Mouse (Mus musculus) cerebellum, postnatal 25 days (tissue): Measurements from ENCODE around the gene Nptx1.

Experiments
- DNase-seq, 2 experiments: peaks; one replicate each; pipeline ENCODE4 v3.0.0; 2021; ENCODE audit warnings: mixed read lengths in 2 of 2

The Nptx1 gene

DNA sequence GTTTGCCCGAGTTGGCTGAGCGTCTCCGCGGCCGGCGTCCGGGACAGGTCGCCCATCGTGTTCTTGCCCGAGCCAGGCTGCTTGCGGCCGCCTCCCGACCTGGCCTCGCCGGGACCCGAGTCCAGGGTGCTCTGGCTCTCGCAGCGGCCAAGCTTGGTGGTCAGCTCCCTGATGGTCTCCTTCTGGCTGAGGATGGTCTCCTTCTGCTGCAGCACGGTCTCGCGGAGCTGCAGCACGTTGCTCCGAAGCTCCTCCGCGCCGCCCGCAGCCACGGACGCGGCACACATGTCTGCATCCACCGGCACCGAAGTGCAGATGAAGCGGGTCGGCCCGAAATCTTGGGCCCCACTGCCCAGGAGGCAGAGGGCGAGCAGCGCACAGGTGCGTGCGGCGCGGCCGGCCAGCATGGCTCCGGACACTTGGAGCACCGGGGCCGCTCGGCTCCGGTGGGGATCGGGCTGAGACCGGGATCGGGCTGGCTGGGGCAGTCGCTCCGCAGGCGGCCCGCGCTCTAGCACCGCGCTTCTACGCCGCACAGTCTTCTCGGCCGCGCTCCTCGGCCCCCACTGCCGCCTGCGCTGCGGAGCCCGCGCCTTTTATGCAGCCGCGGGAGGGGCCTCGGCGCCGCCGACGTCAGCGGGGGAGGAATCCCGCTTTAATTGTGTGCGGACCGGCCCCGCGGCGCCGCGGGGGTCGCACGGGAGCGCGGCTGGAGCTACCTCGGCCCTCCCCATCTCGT, at the start of gene Nptx1:
Gene Nptx1 (minus strand): TSS at position 571 of the 739 bp plus-strand sequence.
- DNase-seq: peak; percentile 95

DNA sequence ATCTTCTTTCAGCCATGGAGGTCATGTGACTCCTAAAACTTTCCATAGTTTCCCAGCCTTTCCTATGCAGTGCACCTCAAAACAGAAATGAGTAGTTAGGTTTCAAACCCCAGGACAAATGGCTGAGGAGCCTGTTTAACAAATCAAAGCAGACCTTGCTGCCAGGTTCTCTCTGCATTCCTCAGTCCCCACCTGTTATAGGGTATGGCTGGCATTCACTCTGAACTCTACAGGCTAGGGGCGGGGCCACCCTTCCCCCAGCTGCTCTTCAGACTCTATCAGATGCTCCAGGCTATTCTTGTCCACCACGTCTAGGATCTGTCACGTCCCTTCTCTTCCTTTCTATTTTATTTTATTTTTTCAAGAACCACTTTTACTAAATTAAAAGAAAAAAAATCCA, 46.4 kb upstream of the Nptx1 start:
- no peak for DNase-seq

DNA sequence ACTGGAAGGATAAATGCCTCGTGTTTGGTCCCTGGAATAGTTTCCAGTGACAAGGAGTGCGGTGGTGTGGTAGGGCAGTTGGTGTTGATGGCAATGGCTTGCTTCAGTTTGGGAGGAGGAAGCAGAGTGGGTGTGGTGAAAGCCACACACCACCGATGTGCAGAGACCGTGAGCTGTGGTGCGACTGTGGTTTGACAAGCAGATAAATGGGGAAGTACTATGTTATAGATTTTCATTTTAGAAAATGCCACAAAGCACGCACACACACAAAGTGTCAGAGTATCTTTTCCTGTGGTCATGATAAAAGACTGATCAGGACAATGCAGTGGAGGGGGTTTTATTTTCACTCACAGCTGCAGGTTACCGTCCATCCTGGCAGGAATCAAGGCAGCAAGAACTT, 41.7 kb upstream of the Nptx1 start:
- no peak for DNase-seq

DNA sequence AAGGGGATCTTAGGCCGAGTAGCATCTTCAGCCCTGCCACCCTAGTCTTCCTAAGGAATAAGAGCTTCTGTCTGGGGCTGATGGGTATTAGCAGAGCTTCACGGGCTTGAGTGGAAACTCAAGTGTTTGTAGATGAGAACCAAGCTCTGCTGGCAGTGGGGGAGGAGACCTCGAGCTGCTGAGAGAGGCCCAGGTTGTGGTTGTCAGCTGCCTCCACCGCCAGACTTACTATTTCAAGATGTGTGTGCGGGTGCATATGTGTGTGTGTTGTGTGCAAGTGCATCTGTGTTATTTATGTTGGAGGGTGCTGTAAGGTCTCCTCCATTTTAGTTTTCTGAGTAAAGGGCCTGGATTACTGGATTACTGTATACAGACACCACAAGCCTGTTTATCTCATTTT, 39.6 kb upstream of the Nptx1 start:
- DNase-seq: no peak

DNA sequence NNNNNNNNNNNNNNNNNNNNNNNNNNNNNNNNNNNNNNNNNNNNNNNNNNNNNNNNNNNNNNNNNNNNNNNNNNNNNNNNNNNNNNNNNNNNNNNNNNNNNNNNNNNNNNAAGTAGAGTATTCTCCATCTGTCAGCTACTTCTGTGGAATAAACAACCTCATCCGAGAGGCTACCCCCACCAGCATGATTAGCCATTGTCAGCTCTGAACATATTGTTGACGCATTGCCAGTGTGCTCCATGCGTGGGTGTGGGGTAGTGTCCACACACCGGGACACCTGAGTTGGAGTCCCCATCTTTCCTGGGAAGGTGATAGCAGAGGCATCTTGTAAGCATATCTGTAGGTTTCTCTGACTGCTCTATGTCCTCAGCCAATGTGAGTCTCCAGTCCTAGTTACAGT, 39.0 kb upstream of the Nptx1 start:
- peak; percentile 51 to 54 for DNase-seq

DNA sequence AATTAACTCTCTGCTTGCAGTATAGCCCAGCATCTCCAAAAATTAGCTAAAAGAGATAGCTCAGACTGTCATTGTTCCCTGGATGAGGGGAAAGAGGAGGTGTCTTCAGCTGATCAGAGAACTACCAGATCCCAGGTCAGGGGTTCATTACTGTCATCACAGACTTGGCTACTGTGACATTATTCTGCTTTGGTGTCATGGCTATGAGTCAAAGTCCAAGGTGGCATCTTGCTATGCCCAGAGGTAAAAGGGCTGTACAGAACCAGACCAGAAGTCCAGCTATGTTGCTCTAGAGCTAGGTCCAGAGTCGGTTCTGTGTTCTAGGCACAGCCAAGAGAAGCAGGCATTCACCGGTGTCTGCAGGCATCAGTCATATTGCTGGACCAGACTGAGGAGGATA, 30.2 kb upstream of the Nptx1 start:
- no peak for DNase-seq

DNA sequence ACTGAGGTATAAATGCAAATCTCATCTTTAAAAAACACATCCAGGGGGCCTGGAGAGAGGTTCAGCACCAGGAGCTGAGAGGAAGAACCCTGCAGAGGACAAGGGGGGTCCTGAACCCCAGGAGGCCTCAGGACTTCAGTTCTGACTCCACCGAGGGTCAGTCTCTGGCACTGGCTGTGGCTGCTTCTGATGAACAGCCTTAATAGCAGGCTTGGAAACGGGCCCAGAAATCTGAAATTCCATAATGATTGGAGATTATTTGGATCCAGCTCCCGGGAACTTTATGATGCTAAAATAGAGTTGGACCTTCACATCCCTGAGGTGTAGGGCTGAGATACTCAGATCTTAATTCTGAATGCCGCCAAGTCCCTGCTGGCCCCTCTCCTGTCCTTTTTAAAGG, 29.3 kb upstream of the Nptx1 start:
- no peak for DNase-seq

DNA sequence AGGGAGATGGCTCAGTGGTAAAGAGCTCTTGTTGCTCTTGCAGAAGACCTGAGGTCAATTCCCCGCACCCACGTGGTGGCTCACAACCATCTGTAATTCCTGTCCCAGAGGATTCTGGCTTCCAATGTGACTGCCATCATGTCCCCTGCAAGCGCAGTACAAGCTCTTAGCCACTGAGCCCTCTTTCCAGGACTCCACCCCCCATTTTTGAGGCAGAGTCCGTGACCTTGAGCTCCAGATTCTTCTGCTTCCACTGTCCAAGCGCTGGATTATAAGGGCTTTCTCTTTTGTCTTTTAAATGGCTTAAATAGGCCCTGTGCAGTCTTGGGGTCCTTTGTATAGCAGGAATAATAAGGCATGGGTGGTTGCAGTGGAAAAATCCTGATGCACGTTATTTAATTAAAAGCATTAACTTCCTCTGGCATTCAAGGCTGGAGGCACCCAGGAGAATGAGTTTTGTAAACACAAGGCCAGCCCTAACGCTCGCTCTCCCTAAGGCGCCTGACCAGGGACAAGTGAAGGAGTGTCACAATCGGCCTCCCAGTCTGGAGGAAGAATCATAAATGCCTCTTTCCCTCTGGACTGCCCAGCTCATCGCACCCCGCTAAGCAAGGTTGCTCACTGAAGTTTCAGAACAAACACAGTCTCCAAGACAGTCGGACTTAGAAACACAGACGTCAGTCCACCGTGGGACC, 24.9 kb upstream of the Nptx1 start:
- no peak for DNase-seq

DNA sequence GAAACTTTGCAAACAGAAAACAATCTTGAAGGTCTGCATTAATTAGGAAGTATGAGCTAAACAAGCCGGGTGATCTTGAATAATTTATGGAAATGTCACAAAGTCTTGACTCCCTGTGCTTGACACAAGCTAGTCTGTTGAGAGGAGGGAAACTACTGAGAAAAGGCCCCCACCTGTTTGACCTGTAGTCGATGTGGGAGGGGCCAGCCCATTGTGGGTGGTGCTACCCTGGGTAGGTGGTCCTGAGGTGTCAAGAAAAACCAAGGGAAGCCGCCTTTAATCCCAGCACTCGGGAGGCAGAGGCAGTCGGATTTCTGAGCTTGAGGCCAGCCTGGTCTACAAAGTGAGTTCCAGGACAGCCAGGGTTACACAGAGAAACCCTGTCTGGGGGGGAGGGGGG, 18.6 kb upstream of the Nptx1 start:
- no peak for DNase-seq

DNA sequence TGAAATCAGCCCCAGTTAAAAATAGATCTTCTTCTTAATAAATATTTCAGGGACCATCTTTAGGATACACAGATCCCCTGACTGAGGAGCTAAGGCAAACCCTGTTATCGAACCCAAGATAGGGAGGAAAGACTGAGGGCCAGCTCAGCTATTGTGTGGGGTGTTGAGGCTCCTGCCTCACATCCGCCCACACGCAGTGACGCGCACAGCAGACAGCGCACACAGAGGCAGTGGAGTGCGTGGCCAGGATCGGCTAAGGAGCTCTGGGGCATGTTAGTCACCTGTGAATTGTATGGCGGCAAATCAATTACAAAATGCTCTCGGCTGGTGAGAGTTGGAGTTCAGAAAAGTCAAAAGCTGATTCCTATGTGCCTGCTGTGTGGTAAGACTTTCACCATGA, 18.1 kb upstream of the Nptx1 start:
- no peak for DNase-seq

DNA sequence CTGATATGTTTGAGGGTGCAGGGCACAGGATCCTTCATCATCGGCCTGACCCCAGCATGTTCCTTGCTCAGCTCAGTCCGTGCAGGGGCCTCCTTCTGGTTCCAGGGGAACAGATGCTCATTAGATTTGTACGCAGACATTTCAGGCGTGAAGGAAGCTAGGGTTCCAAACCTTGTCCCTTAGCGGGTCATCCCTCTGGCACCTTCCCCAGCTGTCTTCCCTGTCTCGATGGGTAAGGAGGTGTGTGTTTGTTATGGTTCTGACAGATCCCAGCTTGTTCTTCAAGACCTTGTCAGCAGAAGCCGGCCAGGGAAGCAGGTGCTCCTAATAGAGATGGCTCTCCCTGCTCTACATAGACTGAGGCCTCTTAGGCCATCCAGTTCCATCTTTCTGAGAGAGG, 17.5 kb upstream of the Nptx1 start:
- DNase-seq: peak; percentile 58 to 65

DNA sequence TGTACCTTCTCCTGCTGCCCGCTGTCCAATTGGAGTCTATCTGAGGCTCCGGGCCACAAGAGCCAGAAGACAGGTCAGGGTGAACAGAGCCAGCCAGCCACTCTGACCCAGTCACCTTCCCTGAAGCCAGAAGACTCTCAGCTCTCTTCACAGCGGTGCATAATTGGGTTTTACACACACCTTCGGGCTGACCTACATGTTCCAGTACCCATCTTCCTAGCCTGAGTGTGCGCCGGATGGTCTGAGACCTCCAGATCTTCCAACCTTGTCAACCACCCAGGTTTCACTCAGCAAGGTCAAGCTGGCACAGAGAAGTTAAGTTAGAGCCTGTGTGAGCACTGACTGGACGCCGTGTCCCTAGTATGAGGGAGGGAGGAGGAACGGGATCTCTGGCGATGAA, 16.8 kb upstream of the Nptx1 start:
- DNase-seq: peak in 1 of 2 experiments; percentile 39

DNA sequence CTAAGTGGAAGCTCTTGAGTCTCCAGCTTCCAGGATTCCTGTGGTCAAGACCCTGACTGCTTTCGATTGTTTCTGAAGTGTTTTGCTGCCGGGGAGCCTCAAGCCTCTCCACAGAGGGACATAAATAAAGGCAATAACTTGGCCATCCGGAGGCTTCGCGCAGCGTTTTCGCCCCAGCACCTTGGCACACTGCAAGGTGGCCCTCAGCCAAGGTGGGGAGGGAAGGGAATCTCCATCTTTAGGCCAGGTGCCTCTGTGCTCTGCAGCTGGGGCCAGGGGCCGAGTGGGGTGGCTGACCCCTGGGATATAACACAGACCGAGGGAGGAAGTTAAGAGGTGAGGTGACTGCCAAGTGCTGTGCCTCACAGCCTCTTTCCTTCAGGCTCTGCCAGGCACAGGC, 15.6 kb upstream of the Nptx1 start:
- DNase-seq: peak; percentile 49 to 61

DNA sequence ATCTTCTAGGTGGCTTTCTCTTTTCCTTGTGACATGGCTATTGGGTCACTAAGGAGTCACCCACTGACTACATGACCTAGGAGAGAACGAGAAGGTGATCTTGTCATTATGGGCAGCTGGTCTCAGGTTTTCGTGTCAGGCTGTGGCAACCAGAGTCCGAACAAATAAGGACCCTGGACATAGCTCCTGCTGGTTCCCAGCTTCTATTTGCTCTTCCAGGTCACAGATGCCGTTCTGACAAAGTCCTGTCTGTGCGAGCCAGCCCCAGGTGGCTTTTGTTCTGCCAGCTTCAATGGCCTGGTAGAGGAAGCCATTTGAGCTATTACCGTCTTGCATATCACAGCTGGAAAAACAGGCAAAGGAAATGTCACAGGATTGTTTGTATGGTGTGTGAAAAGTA, 14.7 kb upstream of the Nptx1 start:
- no peak for DNase-seq

DNA sequence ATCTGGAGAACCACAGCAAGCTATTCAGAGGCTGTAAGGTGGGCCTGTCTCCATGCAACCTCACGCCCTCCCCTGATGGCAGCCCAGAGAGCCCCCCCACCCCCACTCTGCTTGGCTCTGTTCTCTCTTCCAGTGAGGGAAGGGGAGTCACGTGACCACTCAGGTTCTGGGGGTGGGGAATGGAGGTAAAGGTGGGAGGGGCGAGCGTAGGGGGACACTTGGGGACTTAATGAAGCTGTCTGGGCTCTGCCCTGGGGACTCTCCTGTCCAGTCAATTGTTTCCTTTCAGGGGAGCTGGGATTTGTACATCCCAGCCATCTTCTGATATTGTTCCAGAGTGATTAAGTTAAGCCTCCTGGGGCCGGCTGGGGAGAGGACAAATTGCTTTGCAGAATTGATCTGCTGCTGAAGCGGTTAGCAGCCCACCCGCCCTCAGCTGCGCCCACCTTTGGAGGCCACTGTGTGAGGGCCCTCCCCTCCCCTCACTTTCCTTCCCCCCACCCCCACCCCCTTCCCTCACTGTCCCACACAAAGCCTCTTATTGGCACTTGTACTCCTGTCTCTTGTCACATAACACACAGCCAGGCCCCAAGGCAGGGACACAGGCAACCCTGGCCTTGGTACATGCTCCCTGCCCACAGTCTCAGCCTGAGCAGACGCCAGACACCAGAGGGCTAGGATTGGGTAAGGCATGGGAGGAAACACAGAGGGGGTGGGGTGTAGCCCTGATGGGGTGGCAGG, 11.5 kb upstream of the Nptx1 start:
- DNase-seq: no peak

DNA sequence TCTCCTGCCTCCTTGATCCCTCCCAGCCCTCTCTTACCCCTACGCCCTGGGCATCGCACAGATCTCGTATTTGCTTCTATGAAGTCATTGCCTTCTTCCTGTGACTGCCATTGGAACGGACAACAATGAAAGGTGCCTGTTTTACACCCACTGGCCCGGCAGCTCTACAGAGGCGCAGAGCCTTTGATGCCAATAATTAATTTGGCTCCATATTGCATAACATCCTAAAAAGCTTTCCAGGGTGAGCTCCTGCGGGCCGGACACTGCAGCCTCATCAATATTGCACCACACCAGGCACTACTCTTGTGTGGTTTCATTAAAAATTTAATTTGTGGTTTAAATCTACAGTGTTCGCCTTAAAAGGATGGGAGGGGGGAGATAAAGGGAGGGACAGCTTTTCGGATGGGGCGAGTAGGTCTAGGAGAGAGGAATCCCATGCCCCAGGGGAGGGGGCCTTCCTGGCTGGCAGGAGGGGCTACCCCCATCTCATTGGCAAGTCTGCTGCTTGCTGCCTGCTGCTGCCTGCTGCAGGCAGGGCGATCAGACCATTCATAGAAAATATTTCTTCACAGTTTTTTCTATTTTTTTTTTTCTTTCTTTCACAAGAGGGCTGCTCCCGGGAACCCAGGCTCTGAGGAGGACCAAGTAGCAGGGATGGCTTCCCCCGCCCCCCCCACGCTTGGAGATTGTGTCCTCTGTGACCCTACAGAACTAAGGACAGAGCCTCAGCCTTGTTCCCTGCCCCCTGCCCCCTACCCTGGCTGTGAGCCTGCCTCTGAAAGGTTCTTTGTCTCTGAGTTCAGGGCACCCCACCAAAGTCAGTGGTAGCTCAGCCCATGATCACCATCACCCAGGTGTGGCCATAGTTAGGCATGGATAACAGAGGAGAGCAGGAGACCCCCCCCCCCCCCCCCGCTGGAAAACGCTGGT, 10.7 kb upstream of the Nptx1 start:
- DNase-seq: no peak

DNA sequence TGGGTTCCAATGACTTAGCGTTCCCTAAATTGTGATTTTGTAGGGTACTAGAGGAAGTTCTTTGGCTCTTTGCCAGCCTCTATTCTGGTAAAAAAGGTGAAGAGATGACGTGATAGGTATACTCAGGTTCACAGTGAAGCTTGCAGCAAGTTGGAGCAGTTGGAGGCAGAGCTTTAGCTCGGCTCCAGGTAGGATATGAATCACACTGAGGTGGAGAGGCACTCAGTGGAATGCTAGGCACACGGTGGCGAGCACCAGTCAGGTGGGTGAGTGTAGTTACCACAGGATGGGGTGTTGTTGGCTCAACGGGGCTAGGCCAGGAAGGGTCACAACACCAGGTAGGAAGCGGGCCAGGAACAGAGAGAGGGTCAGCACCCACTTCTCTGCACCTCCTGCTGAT, 7.6 kb upstream of the Nptx1 start:
- no peak for DNase-seq

DNA sequence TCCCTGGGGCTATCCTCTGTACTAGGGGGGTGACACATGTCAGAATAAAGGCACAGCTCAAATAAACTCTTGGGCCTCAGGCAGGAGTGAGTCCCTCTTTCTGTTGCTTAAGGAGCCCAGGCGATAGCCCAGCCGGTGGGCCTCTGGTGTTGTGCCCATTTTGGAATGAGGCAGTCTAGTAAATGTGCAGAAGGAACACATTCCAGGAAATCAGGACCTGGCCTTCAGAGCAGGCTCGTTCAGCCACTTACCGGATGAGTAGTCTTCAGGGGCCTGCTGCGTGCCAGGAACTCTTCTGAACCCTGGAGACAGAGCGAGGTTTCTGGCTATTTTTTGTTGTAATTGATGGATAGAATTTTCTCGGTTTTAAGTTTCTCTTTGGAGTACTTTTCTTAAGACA, 7.2 kb upstream of the Nptx1 start:
- DNase-seq: no peak

DNA sequence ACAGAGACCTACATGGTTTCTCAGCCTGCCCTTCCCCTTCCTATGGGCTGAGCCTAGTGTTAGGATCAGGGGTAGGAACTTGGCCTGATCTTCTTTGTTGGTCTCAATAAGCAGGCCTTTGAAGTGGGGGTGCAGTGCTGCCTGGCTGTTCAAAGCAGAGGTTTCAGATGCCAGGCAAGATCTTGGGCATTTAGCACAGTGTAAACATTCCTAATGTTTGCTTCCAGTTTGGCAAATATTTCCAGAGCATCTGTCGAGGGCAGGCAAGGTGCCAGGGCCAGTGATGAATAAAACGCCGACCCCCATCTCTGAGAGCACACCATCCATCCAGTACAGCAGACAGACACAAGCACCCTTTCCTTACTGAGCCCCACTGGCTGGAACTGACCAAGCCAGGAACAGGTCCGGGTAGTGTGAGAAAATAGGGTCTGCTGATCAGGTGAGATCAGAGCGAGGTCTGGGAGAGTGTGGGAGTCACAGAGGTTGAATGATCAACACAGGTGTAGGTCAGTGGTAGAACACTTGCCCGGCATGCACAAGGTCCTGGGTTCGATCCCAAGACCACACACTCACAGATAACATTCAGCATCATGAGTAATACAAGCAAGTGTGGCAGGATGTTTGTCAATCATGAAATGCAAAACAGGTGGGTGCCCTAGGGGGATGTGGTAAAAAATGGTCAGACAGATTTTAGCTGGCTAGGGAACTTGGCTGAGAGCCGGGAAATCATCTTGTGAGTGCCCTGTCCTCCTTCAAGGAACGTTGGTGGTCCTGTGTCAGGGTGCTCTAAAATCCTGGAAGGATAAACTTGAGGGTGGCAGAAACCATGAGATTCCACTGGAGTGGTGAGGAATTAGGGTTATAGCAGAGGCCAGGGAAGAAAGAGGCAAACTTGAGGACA, 5.6 kb upstream of the Nptx1 start:
- DNase-seq: no peak

DNA sequence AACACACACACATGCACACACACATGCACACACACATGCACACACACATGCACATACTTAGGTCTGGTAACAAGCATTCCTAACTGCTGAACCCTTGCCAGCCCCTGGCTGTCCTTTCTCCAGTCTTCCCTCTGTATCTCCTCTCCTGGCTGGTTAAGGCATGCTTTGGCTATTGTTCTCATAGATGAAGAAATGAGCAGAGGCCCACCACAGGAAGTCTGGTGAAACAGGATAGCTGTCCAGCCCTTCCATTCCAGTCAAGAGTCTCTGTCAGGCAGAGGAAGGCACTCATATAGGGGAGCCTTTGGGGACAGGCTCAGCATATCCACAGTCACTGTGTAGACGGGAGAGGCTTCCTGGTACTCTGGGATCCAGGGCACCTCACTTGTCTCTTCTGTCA, 4.7 kb upstream of the Nptx1 start:
- DNase-seq: no peak

DNA sequence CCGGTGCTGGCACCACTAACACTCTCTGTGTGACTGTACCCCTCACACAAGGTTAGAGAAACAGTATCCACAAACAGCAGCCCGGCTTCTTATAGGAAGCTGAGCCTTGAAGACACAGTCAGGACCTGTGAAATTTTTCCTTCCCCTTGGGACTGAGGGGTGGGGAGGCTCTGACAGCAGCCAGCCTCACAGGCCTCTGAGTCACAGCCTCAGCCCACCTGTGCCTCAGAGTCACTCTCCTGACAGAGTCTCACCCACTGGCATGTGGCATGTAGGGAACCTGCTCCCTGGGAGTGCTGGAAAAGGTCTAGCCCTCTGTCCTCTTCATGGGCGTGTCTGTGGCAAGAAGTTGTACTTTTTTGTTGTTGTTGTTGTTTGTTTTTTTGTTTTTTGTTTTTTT, 3.9 kb upstream of the Nptx1 start:
- no peak for DNase-seq
